Mouse (Mus musculus) CD4-positive, CD25-positive, alpha-beta regulatory T cell, adult 9 weeks (primary cell): Measurements from ENCODE around the gene Hspb3. TPM values are rescaled to one million over a fixed set of nuclear protein-coding genes. Genes with fewer than 3 reads are reported as not detected.

Experiments
- polyA plus RNA-seq: library from polyadenylated mRNA; unstranded; fragments of 100-300 nt; shearing (Covaris generic); gene quantifications from one replicate; pipeline ENCODE4 v1.2.1, GENCODE M21; 2017

Gene Hspb3
- polyA plus RNA-seq = not detected

DNA sequence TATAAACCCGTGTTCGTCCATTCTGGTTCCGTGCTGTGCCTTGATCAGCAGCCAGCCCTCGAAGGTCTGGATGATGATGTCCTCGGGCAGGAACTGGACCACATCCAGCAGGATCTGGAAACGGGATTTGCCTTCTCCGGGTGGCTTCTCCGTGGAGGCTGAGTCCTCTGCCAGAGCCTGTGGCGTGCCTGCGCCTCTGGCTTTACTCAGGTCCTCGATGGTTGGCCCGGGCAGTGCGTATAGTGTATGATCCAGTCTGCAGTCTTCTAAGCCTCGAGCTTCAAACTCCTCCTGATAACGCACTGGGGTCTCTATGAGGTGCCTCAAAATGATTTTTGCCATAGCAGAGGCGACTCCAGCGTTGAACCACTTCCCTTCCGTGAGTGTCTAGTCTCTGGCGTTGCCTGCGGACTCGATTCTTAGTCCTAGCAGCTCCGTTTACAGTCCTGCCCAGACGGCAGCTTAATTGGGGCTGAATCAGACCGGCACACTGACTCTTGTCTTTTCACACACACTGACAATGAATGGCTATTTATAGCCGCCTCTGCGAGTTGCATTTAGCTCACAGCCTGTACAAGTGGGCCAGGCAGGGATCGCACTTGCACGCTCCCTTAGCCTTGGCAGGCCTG is at the start of gene Hspb3:
Gene Hspb3, minus strand, starts transcription at position 526 of the 629 bp plus-strand sequence.

GRCm38 (mm10) chr13:113617891-113618823 is 45.3 kb downstream of the Hspb3 start, which contains the start of gene Snx18:
Gene Snx18, minus strand, starts transcription at chr13:113618564.

Other genes with a start within 250 kb of the Hspb3 start
- 5.8 TPM for gene Snx18, start 45.1 kb downstream of the Hspb3 start, polyA plus RNA-seq
- gene Arl15, start 130.8 kb upstream of the Hspb3 start, polyA plus RNA-seq = 23.9 TPM